Mouse (Mus musculus) limb, embryonic 13.5 days (tissue): ENCODE results near the gene Slc25a42. TPM values are rescaled to one million over a fixed set of nuclear protein-coding genes. Genes with fewer than 3 reads are reported as not detected.

ENCODE experiments used
- ATAC-seq: fragments of 200-750 bp; cut with Nextera tagmentation; 2 replicates; pipeline ENCODE4 v1.8.0; 2017; ENCODE audit warnings: low read depth, moderate number of reproducible peaks, moderate TSS enrichment; ENCODE audit not compliant: low FRiP score
- H3K27ac ChIP-seq: fragments of 300-500 bp; sonication (generic); 2 replicates; pipeline ENCODE4 v1.5.1; 2015; ENCODE audit warnings: inconsistent platforms, mild to moderate bottlenecking, moderate library complexity
- H3K27me3 ChIP-seq: fragments of 300-500 bp; sonication (generic); 2 replicates; pipeline ENCODE4 v1.6.1; 2015; ENCODE audit warnings: mild to moderate bottlenecking, inconsistent platforms
- H3K36me3 ChIP-seq: fragments of 300-500 bp; sonication (generic); 2 replicates; pipeline ENCODE4 v1.6.1; 2015; ENCODE audit warnings: inconsistent platforms, mild to moderate bottlenecking, moderate library complexity
- H3K4me1 ChIP-seq: fragments of 300-500 bp; sonication (generic); 2 replicates; pipeline ENCODE4 v1.6.1; 2015; ENCODE audit warnings: inconsistent platforms
- H3K4me2 ChIP-seq: fragments of 300-500 bp; sonication (generic); replicated peaks from 2 replicates; pipeline ENCODE4 v1.6.1; 2015; ENCODE audit warnings: inconsistent platforms, mild to moderate bottlenecking, moderate library complexity
- H3K4me3 ChIP-seq: fragments of 300-500 bp; sonication (generic); 2 replicates; pipeline ENCODE4 v1.5.1; 2015; ENCODE audit warnings: moderate library complexity, mild to moderate bottlenecking, inconsistent platforms
- H3K9ac ChIP-seq: fragments of 300-500 bp; sonication (generic); 2 replicates; pipeline ENCODE4 v1.6.1; 2015; ENCODE audit warnings: mild to moderate bottlenecking, inconsistent platforms
- H3K9me3 ChIP-seq: fragments of 300-500 bp; sonication (generic); 2 replicates; pipeline ENCODE4 v1.6.1; 2016; ENCODE audit warnings: inconsistent platforms
- WGBS: fragments of 180-500 bp; shearing (Covaris S2); methylation state at CpG from one replicate; pipeline ENCODE4 v1.1.7; 2015; 5-methylcytosine and 5-hydroxymethylcytosine counted together
- polyA plus RNA-seq: library from polyadenylated mRNA; unstranded; fragments of >200 nt; fragmentation: Nextera tagmentation; extraction: Ambion mirVana; gene quantifications from 2 replicates; pipeline ENCODE4 v1.2.1, GENCODE M21; 2015

The Slc25a42 gene
- polyA plus RNA-seq, result 4.0 and 4.6 TPM in 2 replicates

DNA sequence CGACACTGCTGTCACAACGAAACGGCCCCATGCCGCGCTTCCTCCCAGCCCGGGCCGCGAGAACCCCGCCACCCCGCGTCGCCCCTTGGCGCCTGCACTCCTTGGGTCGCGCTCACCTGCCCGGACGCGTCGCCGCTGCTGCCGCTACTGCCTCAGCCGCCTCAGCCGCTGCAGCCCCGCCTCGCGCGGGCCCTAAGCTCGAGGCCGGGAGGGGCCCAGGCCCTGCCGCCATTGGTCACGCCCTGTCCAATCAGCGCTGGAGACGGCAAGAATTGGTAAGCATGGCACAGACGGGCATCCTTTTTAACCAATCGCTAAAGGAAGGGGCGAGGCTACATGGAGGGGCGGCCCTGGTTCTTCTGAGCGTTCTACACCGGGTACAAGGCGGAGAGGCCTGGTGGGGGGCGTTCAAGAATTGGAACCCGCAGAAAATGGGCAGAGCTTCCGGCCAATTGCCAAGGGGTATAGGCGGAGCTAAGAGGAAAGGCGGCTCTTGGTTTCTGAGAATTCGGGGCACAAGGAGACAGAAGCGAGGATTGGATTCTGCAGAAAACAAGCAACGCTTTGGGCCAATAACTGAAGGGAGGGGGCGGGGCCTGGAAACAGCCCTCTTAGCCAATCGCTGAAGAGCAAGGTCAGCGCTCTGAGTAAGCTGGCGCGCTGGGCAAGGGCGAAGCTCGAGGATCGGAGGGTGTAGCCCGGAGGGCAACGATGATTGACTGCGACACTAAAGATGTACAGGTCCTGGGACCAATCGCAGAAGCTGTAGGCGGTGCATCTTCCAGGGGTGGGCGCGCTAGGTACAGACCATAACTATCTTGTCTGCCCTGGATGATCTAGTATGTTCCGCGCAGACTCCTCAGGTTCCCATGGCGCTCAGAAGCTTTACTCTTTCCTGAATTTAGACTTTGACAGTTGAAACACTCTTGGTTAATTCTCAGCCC lies at the start of gene Slc25a42:
Gene Slc25a42, minus strand, starts transcription at position 194 of the 944 bp plus-strand sequence.
- H3K4me1 ChIP-seq, result peaks cover 16% of the 10 kb centered on the region
- under 1% methylated on average over 66 of the region's 66 CpGs for WGBS
- H3K4me2 ChIP-seq, result peak within 1 kb of the TSS; percentile 98
- H3K36me3 ChIP-seq, result no peaks in the 10 kb centered on the region
- H3K27ac ChIP-seq, result no peak within 1 kb of the TSS
- peaks cover 11% of the 10 kb centered on the region; the same call in 1 of the 2 replicates for H3K27me3 ChIP-seq
- no peaks in the 10 kb centered on the region for H3K9me3 ChIP-seq
- peak within 1 kb of the TSS; percentile 62 for H3K4me3 ChIP-seq
- H3K9ac ChIP-seq, result peak within 1 kb of the TSS; percentile 75
- ATAC-seq, result peak; percentile 99

DNA sequence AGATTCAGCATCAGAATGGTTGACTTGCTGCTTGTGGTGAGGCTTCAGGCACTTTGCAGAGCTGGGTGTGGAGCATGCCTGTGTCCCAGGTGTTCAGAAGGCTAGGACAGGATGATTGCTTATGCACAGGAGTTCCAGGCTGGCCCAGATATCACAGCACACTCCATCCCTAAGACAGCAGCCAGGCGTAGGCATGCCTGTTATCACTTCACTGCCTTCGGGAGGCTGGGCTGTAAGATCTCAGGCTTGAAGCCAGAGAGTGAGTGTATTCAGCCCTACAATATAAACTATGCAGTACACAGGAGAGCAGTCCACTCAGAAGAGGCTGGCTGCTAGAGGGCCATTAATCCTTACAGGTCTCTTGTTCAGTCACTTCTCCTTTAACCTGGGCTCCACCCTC lies 46.9 kb upstream of the Slc25a42 start:
- no peaks in the 10 kb centered on the region for H3K27me3 ChIP-seq
- 96% methylated on average over 2 of the region's 2 CpGs for WGBS
- H3K27ac ChIP-seq, result no peak overlapping the region
- no peak overlapping the region for H3K9ac ChIP-seq
- ATAC-seq, result no peak
- no peak overlapping the region for H3K4me2 ChIP-seq
- no peaks in the 10 kb centered on the region for H3K4me1 ChIP-seq
- H3K9me3 ChIP-seq, result no peaks in the 10 kb centered on the region
- peaks cover 99% of the 10 kb centered on the region for H3K36me3 ChIP-seq
- H3K4me3 ChIP-seq, result no peak overlapping the region

DNA sequence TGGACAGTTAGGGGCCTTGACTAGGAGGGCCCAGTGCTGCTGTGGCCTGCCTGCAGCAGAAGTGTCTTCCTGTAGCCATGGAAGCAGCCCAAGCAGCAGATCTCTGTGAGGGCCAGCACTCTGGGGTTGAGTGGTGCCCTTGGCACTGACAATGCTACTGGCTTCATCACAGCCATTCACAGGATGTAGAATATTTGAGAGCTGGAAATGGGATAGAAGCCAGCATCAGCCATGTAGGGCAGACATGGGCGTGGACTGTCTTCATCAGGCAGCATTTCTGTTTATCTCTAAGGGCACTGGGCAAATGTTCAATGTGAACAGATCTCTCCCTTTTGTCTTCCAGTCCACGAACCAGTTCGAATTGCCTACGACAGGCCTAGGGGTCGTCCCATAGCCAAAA lies 46.5 kb upstream of the Slc25a42 start:
- no peak for ATAC-seq
- H3K4me3 ChIP-seq, result no peak overlapping the region
- no peak overlapping the region for H3K27ac ChIP-seq
- H3K4me2 ChIP-seq, result no peak overlapping the region
- H3K9ac ChIP-seq, result no peak overlapping the region
- no peaks in the 10 kb centered on the region for H3K4me1 ChIP-seq
- H3K36me3 ChIP-seq, result peaks cover 99% of the 10 kb centered on the region
- H3K27me3 ChIP-seq, result no peaks in the 10 kb centered on the region
- no peaks in the 10 kb centered on the region for H3K9me3 ChIP-seq
- WGBS, result 93% methylated on average over 5 of the region's 5 CpGs

DNA sequence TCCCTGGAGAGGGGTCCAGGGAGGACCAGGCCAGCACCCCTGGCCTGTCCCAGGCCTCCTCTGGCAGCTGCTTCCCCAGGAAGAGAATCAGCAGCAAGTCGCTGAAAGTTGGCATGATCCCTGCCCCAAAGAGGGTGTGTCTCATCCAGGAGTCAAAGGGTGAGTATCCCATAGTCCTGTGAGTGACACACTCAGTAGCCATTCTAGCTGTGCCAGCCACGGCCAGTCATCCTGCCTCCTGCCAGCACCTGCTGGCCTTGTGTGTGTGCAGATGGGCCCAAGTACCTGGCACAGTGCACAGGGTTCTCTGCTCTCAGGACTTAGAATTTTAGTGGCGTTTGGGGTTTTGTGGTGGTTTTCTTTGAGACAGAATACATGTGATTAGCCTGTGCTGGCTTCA lies 45.4 kb upstream of the Slc25a42 start:
- no peak overlapping the region for H3K27ac ChIP-seq
- H3K9me3 ChIP-seq, result no peaks in the 10 kb centered on the region
- H3K9ac ChIP-seq, result no peak overlapping the region
- no peak overlapping the region for H3K4me2 ChIP-seq
- H3K27me3 ChIP-seq, result no peaks in the 10 kb centered on the region
- no peak for ATAC-seq
- 87% methylated on average over 3 of the region's 3 CpGs for WGBS
- H3K4me1 ChIP-seq, result no peaks in the 10 kb centered on the region
- peaks cover 99% of the 10 kb centered on the region for H3K36me3 ChIP-seq
- no peak overlapping the region for H3K4me3 ChIP-seq

DNA sequence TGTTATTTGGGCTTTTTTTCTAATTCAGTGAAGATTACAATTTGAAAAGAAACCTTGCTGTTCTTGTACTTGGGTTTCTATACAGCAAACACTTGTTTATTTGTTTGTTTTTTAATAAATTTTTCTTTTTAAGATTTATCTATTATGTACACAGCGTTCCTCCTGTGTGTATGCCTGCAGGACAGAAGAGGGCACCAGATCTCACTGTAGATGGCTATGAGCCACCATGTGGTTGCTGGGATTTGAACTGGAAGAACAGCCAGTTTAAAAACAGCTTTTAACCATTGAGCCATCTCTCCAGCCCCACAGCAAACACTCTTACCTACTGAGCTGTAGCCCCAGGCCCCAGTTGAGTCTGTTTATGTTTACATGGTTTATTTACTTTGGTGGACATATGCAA lies 42.5 kb upstream of the Slc25a42 start:
- Histone ChIP-seq H3K36me3 (peaks cover 99% of the 10 kb centered on the region), H3K4me2 (no peak overlapping the region), H3K4me1 (no peaks in the 10 kb centered on the region), H3K9me3 (no peaks in the 10 kb centered on the region), H3K27me3 (no peaks in the 10 kb centered on the region), H3K4me3 (no peak overlapping the region), H3K9ac (no peak overlapping the region), H3K27ac (no peak overlapping the region)
- no peak for ATAC-seq
- WGBS, result 81% methylated on average over 1 of the region's 1 CpGs

DNA sequence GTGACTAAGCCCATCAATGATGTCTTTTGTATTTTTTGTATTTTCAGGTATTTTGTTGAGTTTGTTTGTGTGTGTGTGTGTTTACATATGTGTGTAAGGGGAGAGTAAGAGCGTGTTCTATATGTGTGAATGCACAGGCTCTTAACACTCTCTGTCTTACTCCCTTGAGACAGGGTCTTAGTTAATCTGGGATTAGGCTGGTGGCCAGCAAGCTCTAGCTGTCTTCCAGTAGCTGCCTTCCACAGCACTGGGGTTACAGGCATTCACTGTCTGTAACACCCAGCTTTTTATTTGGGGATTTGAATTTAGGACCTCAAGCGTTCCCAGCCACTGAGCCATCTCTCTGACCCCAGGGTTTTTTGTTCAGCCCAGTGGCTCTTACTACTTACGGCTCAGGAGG lies 35.7 kb upstream of the Slc25a42 start:
- WGBS, result 95% methylated on average over 3 of the region's 3 CpGs
- peaks cover 94% of the 10 kb centered on the region for H3K36me3 ChIP-seq

DNA sequence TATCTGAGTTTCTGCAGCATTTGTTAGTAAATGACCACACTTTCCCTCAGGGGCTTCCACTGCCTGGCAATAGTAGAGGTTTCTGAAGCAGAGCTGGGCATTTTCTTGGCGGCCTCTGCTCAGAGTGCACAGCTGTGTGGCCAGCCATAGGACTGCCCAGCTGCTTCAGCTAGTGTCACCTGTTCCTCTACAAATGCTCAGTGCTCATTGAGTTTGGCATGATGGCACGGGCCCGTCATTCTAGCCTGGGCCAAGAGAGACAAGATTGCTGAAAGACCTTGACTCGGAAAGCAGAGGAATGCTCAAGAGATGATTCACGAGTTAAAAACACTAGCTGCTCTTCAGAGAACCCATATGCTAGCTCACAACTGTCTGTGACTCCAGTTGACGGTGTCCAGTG lies 34.5 kb upstream of the Slc25a42 start:
- Histone ChIP-seq H3K4me3 (no peak overlapping the region), H3K4me2 (no peak overlapping the region), H3K4me1 (peaks cover 9% of the 10 kb centered on the region; the same call in 1 of the 2 replicates), H3K27me3 (no peaks in the 10 kb centered on the region), H3K9ac (no peak overlapping the region), H3K36me3 (peaks cover 94% of the 10 kb centered on the region), H3K9me3 (no peaks in the 10 kb centered on the region), H3K27ac (no peak overlapping the region)
- ATAC-seq, result no peak
- WGBS, result 88% methylated on average over 6 of the region's 6 CpGs

More for the DNA sequence above, 35.7 kb upstream of the Slc25a42 start:
- Histone ChIP-seq H3K9me3 (no peaks in the 10 kb centered on the region), H3K4me2 (no peak overlapping the region), H3K27me3 (no peaks in the 10 kb centered on the region), H3K4me3 (no peak overlapping the region), H3K4me1 (peaks cover 9% of the 10 kb centered on the region; the same call in 1 of the 2 replicates), H3K27ac (no peak overlapping the region), H3K9ac (no peak overlapping the region)
- ATAC-seq, result no peak

DNA sequence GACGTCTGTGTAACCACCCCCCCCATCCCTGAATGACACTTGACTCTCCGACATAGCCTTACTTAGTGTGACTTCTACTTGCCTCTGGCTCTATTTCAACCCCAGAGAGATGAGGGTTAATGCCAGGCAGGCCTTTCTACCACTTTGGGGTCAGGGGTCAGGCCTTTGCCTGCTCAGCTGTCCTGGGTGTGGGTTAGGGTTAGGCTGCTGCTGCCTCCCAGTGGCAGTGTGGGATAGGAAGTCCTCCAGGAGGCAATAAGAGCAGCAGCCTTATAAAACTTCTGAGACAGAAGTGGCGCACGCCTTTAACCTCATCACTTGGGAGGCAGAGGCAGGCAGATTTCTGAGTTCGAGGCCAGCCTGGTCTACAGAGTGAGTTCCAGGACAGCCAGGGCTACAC lies 28.5 kb upstream of the Slc25a42 start:
- no peak for ATAC-seq
- no peak overlapping the region for H3K4me2 ChIP-seq
- no peaks in the 10 kb centered on the region for H3K9me3 ChIP-seq
- H3K9ac ChIP-seq, result no peak overlapping the region
- H3K4me3 ChIP-seq, result no peak overlapping the region
- H3K27me3 ChIP-seq, result no peaks in the 10 kb centered on the region
- WGBS, result 87% methylated on average over 5 of the region's 5 CpGs
- H3K4me1 ChIP-seq, result peaks cover 15% of the 10 kb centered on the region
- no peak overlapping the region for H3K27ac ChIP-seq
- peaks cover 90% of the 10 kb centered on the region for H3K36me3 ChIP-seq

DNA sequence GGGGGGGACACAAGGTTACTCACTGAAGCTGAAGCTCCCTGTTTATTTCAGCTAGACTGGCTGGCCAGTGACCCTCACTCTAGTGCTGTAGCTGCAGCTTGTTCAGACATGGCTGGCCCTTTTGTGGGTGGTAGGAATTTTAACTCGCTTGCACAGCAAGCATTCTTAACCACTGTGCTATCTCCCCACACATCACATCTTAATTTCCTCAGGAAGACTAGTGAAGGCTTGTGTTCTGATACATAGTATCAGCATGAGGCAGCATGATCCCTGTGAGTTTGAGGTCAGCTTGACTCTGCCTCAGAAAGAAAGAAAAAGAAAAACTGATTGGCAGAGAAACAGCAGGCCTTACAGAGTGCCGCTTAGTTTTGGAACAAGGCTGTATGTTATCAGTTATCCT lies 25.7 kb upstream of the Slc25a42 start:
- peaks cover 66% of the 10 kb centered on the region for H3K36me3 ChIP-seq
- no peak overlapping the region for H3K4me3 ChIP-seq
- 91% methylated on average over 2 of the region's 2 CpGs for WGBS
- no peak for ATAC-seq
- no peak overlapping the region for H3K9ac ChIP-seq
- no peak overlapping the region for H3K4me2 ChIP-seq
- peaks cover 23% of the 10 kb centered on the region for H3K4me1 ChIP-seq
- H3K27me3 ChIP-seq, result no peaks in the 10 kb centered on the region
- no peaks in the 10 kb centered on the region for H3K9me3 ChIP-seq
- H3K27ac ChIP-seq, result no peak overlapping the region

DNA sequence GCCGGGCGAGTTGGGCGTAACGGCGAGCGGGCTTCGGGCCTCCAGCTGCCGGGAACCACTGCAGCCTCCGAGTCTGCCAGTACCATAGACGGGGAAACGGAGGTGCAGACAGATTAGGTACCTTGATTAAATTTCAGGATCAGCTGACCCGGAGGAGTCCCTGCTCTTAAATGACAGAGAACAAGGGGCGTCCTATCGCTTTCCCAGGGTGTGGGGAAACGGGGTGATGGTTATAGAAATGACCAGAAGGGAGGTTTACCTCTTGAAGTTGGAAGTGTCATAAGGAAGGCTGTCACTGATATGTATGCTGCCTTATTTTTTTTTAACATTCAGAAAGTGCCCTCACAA lies 22.6 kb upstream of the Slc25a42 start:
- Histone ChIP-seq H3K27ac (peak overlapping the region; percentile 87; the same call in 1 of the 2 replicates), H3K4me3 (peak overlapping the region; percentile 80), H3K4me2 (peak overlapping the region; percentile 94), H3K36me3 (peaks cover 49% of the 10 kb centered on the region), H3K9me3 (no peaks in the 10 kb centered on the region), H3K4me1 (peaks cover 25% of the 10 kb centered on the region), H3K27me3 (no peaks in the 10 kb centered on the region), H3K9ac (peak overlapping the region; percentile 87)
- 0% methylated on average over 15 of the region's 15 CpGs for WGBS
- no peak; the same call in 1 of the 2 replicates for ATAC-seq

DNA sequence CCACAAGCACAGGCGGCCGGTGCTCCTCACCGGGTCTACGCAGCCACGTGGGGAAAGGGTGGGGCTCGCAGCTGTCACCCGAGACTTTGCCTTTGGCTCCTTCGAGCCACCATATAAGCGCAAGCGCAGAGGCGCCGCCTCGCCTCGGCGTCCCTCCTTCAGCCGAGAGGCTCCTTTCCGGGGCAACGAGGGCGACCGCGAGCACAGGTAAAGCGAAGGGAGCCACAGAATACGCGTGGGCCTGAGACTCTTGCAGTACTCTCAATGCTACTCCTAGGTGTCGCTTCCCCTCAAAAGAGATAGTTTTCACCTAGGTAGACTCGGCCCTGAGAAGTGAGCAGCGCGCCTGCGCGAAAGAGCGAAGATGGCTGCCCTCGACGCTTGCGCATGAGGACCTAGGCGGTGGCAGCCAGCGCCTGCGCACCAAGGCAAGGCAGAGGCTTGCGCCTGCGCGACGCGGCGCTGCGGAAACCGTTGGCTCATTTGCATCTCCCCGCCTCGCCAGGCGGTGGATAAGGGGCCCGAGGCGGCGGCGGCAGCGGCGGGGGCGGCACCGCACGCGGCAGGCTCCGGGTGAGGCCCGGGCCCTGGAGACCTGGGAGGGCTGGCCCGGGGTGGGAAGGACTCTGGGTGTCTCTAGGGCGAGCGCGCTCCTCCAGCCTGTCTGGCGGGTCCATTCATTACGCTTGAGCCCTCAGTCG lies 22.1 kb upstream of the Slc25a42 start, which contains the start of the genes Sugp2 and Armc6:
Gene Sugp2, plus strand, starts transcription at position 147 of the 701 bp plus-strand sequence.
Gene Armc6, minus strand, starts transcription at position 387 of the 701 bp plus-strand sequence.
- peak within 1 kb of the TSS; percentile 87 for H3K27ac ChIP-seq
- no peaks in the 10 kb centered on the region for H3K9me3 ChIP-seq
- peaks cover 25% of the 10 kb centered on the region for H3K4me1 ChIP-seq
- H3K4me3 ChIP-seq, result peak within 1 kb of the TSS; percentile 80
- peaks cover 51% of the 10 kb centered on the region for H3K36me3 ChIP-seq
- H3K9ac ChIP-seq, result peak within 1 kb of the TSS; percentile 87
- peak; percentile 97 for ATAC-seq
- no peaks in the 10 kb centered on the region for H3K27me3 ChIP-seq
- H3K4me2 ChIP-seq, result peak within 1 kb of the TSS; percentile 94
- under 1% methylated on average over 67 of the region's 67 CpGs for WGBS

DNA sequence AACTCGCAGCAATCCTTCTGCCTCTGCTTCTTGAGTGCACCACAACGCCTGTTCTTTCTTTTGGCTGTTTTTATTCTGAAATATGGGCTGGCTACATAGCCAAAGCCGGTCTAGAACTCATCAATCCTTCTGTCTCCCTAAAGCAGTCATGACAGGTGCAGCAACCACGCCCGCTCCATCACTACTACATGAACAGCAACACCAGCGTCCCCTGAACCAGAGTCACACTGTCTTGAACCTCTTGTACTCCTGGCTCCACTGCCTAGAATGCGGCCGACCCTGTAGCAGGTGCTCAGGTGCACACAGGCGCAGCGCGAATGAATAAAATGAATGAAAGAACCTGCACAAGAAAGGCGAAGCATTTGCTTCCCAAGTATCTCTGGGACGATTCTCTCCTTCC lies 21.5 kb upstream of the Slc25a42 start:
- peak overlapping the region; percentile 94 for H3K4me2 ChIP-seq
- H3K4me1 ChIP-seq, result peaks cover 25% of the 10 kb centered on the region
- peak overlapping the region; percentile 87 for H3K9ac ChIP-seq
- WGBS, result 8% methylated on average over 13 of the region's 13 CpGs
- no peaks in the 10 kb centered on the region for H3K27me3 ChIP-seq
- no peak overlapping the region for H3K27ac ChIP-seq
- no peaks in the 10 kb centered on the region for H3K9me3 ChIP-seq
- ATAC-seq, result no peak
- H3K4me3 ChIP-seq, result peak overlapping the region; percentile 80
- peaks cover 51% of the 10 kb centered on the region for H3K36me3 ChIP-seq
